Mouse (Mus musculus) retina, adult 2 months (tissue): ENCODE data around the gene Cradd.
A peak's percentile ranks its signal among the peaks of the same experiment; 100 is the strongest.

ENCODE experiments used
- DNase-seq: peaks from one replicate; pipeline ENCODE4 v3.0.0-alpha.2; 2012; ENCODE audit warnings: low read depth, low spot score

Gene Cradd

DNA sequence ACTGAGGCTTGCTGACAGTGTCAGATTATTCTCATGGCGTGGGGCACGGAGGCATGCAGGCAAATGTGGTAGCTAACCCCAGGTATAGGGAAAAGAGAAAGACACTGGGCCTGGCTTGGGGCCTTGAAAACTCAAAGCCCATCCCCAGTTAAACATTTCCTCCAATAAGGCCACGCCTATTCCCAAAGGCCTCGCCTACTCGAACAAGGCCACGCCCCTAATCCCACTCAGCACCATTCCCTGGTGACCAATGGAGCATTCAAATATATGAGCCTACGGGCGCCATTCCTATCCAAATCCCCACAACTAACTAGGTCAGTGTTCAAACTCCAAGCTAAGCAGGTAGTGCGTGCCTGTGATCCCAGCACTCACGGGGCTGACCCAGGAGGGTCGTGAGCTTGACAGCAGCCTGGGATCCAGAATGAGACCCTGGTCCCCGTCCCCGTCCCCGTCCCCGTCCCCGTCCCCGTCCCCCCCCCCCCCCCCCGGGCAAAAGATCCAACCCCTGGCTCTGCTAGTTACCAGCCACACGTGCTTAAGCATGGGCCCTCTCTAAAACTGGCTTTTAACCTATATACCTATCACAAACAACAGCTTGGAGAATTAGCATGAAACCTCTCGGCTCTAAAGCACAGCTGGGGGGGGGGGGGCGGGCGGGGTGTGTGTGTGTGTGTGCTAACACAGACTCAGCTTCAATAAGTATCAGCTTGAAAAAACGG is 78.8 kb downstream of the Cradd start:
- DNase-seq, result no peak

- DNase-seq, result no peak
Measured at GRCm38 (mm10) chr10:95239196-95240069, 84.5 kb downstream of the Cradd start.

DNA sequence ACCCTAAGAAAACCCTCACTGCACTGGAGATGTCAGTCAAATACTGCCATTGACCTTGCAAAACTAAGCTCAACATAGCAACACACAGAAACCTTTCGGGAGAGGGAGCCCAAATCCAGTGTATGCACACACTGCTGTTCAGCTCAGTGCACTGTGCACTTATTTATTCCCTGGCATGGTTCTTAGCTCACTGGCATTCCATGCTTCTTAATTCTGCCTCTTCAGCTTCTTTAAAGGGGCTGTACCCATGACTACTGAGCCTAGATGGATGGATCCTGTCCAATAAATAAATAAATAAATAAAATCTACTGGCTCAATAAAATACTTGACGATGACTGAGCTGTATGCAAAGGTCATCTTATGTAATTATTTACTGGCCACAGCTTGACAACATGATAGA is 85.3 kb downstream of the Cradd start:
- DNase-seq, result no peak

DNA sequence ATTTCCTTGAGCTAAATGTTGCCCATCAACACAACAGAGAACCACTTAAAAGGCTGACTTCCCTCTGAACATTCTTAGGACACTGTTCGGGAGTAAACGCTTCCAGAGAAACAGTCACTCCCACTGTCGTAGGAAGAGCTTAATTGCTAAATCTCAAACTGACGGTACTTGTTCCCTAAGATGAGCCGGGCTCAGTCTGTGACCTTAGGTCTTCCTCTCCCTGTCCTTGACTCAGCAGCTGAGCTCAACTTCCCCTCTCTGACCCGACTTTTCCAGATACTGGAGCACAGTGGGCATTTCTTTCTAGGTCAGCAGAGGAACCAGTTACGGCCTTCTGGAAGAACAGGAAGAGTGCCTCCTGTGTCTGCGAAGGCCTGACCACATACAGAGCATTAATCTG is 87.7 kb downstream of the Cradd start:
- DNase-seq, result no peak

GRCm38 (mm10) chr10:95234661-95235060 is 89.3 kb downstream of the Cradd start:
- no peak for DNase-seq

- DNase-seq, result no peak
Measured at GRCm38 (mm10) chr10:95233044-95233443, 90.9 kb downstream of the Cradd start.

- no peak for DNase-seq
Measured at GRCm38 (mm10) chr10:95232554-95232953, 91.4 kb downstream of the Cradd start.

- DNase-seq, result no peak
Measured at GRCm38 (mm10) chr10:95228192-95228591, 95.7 kb downstream of the Cradd start.

GRCm38 (mm10) chr10:95227590-95227989 is 96.3 kb downstream of the Cradd start:
- DNase-seq, result no peak

GRCm38 (mm10) chr10:95226772-95227171 is 97.2 kb downstream of the Cradd start:
- no peak for DNase-seq

DNA sequence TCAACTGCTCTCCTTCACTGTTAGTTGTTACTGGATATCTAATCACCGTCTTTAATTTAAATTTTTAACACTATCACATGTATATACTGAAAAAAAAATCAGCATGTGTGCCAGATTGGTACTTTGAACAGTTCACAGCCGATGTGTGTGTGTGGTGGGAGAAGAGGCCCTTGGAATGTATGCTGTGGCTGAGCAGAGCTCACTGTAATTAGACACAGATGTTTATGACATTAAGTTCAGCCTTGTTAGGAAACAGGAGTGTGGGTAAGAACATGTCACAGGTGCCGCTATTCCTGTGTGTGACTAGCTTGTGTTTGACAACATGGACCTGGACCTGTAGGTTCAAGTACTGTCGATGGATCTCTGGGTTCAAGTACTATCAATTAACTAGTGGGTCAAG is 98.9 kb downstream of the Cradd start:
- no peak for DNase-seq

- no peak for DNase-seq
Measured at GRCm38 (mm10) chr10:95223211-95223610, 100.7 kb downstream of the Cradd start.

DNA sequence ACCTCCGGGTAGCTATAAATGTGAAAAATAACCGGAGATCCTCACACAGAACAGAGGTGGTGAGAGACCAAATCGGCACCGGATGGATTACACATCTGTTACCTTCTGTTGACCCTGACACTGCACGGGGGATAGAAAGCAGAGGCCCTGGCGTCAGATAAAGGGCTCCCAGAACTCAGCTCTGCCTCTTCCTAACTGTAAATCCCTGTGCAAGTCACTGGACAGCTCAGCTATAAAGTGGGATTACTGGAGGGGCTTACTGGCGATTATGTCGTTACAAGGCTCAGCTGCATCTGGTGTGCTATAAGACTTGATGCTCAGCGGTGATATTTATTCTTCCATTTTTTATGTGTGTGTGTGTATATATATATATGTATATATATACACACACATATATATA is 102.0 kb downstream of the Cradd start:
- peak; percentile 69 for DNase-seq

GRCm38 (mm10) chr10:95220536-95220935 is 103.4 kb downstream of the Cradd start:
- no peak for DNase-seq

DNA sequence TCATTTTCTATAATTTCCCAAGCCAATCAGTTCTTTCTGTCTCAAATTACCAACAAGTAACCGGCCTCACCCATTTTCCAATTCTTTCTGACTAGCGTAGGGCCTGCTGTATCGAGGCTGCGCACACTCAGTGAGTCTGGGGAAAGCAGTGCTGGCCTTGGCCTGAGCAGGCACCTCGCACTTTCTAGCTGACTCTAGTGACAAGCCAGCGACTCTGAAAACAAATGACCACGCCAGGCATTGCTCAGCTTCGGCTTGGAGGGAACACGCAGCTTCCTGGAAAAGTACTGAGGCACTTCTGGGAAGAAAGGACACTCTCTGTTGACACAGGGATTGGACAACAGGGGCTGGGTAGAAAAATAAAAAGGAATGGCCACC is 105.3 kb downstream of the Cradd start:
- no peak for DNase-seq

DNA sequence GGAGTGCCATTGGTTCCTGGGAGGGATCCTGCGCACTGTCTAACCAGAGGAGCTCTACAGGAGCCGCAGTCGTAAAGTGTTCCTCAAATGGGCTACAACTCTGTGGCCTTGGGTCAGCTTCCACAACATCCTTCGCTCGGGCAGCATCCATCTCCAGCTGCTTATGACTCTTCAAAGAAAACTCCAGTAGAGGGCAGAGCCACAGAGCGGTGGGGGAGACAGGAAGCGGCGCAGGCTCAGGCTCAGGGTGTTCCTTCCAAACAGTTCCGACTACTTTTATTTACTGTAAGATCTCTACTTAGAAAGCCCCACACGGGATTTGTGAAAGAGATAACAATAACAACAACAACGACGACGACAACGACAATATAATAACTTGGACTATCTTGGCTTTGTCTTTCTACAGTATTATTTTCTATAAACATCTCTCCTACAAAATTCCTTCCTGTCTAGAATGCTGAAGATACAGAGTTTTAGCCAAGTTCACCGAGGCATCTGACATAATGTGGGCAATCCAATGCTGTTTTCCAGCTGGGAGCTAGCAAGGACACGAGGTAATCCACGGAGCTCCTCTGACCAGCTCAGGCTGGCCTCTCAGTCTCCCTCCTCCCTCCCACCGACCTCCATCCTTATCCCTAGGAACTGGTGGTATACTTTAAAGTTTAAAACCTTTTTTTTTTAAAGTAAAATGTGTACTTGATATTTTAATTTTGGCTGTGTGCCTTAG is 105.8 kb downstream of the Cradd start:
- DNase-seq, result no peak

GRCm38 (mm10) chr10:95215324-95215723 is 108.6 kb downstream of the Cradd start:
- no peak for DNase-seq

DNA sequence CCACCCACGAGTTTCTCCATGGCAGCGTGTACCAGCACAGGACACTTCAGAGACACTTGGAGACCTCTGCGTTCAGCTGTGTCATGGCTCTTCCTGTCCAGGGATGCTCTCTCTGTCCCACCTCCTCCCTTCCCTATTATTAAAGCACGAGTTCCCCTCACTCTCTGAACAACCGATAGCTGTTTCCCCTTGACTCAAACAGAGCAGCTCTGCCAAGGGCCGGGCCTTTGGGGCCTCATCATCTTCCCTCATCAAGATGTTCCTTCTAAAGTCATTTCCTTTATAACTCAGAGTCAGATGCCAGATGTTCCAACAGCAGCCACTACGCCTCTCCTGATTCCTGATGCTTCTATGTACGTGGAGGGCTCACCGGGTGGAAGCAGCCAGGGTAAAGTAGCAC is 110.1 kb downstream of the Cradd start:
- no peak for DNase-seq

DNA sequence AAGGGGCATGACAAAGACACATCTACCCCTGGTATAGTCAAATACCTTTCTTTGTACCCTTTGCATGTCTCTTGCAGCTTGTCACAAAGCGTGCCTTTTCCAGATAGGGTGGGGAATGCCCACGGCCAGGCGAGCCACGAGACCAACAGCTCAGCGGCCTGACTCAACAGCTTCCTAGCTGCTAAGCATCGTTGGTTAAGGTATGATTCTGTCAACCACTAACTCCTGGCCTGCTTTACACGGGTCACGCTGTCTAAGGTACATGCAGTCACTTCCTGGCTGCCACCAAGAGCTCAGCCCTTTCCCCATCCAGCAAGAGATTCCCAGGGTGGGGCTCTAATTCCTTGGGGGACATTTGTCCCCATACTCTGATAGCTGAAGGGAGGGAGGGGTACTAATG is 110.6 kb downstream of the Cradd start:
- DNase-seq, result no peak

DNA sequence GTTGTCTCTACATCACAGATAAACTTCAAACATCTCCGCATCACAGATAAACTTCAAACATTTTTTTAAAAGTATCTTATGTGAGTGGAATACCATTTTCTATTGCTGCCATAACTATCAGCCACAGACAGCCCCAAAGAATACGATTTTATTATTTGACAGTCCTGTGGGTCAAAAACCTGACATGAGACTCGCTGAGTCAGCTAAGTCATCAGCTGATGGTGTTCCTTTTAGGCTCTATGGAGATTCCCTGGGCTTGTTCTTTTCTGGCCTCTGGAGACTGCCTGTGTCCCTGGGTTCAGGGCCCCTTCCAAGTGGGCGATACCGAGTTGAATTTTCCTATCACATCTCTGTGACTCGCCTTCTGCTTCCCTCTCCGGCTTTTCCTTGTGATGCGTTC is 112.3 kb downstream of the Cradd start:
- DNase-seq, result no peak

DNA sequence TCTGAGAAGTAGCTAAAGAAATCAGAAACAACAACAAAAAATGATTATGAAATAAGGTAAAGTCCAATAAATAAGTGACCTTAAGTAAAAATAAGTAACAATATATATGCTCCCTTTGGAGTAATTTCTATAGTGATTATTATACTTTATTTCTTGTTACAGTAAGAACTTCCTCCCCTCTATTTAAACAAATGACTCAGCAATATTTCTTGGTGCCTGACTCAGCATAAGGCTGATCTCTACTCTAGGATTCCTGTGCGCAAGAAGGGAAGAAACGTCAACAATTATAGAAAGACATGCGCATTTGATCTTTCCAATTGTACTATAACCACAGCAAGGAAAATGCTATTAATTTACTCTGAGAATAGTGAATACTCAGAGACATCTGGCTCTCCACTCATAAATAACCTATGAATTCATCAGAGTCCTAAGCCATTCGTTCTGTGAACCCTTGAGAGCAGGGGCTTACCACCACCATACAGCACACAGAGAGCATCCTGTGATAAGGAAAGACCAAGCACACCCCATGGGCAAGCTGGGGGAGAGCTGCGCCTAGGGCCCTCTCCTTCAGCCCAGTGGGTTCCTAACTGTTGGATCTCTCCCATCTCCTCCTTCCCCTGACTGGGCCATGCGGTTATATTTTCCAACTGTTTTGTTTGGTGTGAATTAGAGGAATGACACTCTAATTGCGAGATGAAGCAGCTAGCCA is 113.1 kb downstream of the Cradd start:
- DNase-seq, result no peak

DNA sequence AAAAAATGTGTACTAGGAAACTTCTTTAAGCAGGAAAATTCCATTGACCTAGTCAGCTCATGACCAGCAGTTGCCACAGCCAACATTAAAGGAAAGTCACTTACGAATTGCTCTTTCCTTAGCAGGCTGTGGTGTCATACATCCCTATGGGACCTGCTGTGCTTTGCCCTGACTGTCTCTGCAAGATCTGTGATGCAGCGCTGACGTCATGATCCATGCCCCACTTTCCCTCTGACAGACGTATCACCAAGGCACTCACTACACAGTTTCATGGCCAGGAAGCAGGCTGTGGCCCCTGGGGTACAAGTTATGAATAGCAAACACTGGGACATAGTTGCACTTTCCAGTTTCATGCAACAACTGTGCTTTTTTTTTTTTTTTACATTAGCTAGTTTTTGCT is 113.8 kb downstream of the Cradd start:
- no peak for DNase-seq
